13 mouse cellular contexts compared by ENCODE assay signal in the genomic region with DNA sequence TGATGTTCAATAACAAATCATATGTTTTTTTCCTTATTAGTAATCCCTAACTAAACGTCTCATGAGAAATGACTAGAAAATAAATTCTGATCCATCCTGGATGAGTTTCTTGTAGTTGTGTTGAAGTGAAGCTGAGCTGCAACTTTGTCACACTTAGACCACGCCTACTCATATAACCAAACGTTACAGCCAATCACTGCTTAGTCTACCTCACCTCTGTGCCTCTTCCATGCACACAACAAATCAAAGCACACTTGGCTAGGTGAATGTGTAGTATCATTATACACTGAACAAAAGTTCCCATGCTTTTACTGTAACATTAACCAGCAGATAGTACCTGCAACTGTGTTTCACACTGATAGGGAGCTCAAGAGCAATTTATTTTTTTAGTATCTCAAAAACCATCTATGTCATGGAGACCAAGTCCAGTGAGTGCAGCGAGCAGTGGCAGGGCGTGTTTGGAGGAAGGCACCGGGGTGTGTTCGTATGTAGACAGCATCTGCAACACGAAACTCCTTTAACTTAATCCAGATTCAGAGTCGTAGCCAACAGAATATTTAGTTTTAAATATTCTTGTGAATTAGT. TPM values are rescaled to one million over a fixed set of nuclear protein-coding genes. Genes with fewer than 3 reads are reported as not detected.
DNase-seq lines count a peak whose midpoint lies in the region; ATAC-seq and TF ChIP-seq lines count a peak whose summit lies in the region.
"Had no signal": no experiment of that assay in that cellular context is flagged by ENCODE, and none has a peak within 500 bp of the region (broad histone marks: within the 10 kb centered on the region; RNA-seq: fewer than 3 reads in every experiment).

No protein-coding gene starts in this region.

- no peak overlapping the region for H3K27ac ChIP-seq in liver, adult 2 months (replicated peaks; ENCODE audit: insufficient read depth, low read depth, low read length)
- no peak overlapping the region for H3K27ac ChIP-seq in liver, embryonic 12.5 days
- no peak overlapping the region for H3K27ac ChIP-seq in intestine, postnatal 0 days (ENCODE audit: low read depth, low read length)
- H3K27ac ChIP-seq in stomach, embryonic 16.5 days (ENCODE audit: low read length): no peak overlapping the region
- H3K27ac ChIP-seq in hindbrain, postnatal 0 days: no peak overlapping the region

- peak overlapping the region; percentile 41 for H3K4me3 ChIP-seq in liver, adult 2 months (ENCODE audit: insufficient read depth, low read depth, low read length)
- no peak overlapping the region for H3K4me3 ChIP-seq in liver, embryonic 12.5 days
- peak overlapping the region; percentile 1; the same call in 1 of the 2 replicates for H3K4me3 ChIP-seq in intestine, postnatal 0 days (ENCODE audit: low read depth, low read length)
- peak overlapping the region; percentile 26 for H3K4me3 ChIP-seq in stomach, embryonic 16.5 days (replicated peaks; ENCODE audit: low read length)
- H3K4me3 ChIP-seq in hindbrain, postnatal 0 days (ENCODE audit: low read length): no peak overlapping the region
- H3K4me3 ChIP-seq: erythroblast, embryonic 14.5 days; myocyte had no signal

- H3K36me3 ChIP-seq in liver, adult 2 months (ENCODE audit: control insufficient read depth, insufficient read depth, low read length): no peaks in the 10 kb centered on the region
- H3K36me3 ChIP-seq in liver, embryonic 12.5 days: no peaks in the 10 kb centered on the region
- no peaks in the 10 kb centered on the region for H3K36me3 ChIP-seq in intestine, postnatal 0 days (ENCODE audit: control insufficient read depth, insufficient read depth)
- no peaks in the 10 kb centered on the region for H3K36me3 ChIP-seq in stomach, embryonic 16.5 days (ENCODE audit: control insufficient read depth, insufficient read depth, low read length)
- no peaks in the 10 kb centered on the region for H3K36me3 ChIP-seq in hindbrain, postnatal 0 days (ENCODE audit: insufficient read depth, low read length)

- no peak overlapping the region for H3K4me2 ChIP-seq in liver, embryonic 12.5 days
- H3K4me2 ChIP-seq in intestine, postnatal 0 days (replicated peaks; ENCODE audit: low read depth): peak overlapping the region; percentile 28; the same call in 1 of the 2 replicates
- peak overlapping the region; percentile 38 for H3K4me2 ChIP-seq in stomach, embryonic 16.5 days (ENCODE audit: low read depth, low read length)
- no peak overlapping the region for H3K4me2 ChIP-seq in hindbrain, postnatal 0 days (ENCODE audit: low read depth, low read length)

- no peaks in the 10 kb centered on the region for H3K4me1 ChIP-seq in liver, adult 2 months (ENCODE audit: control insufficient read depth, insufficient read depth, low read length)
- no peaks in the 10 kb centered on the region for H3K4me1 ChIP-seq in liver, embryonic 12.5 days
- H3K4me1 ChIP-seq in intestine, postnatal 0 days (replicated peaks; ENCODE audit: control insufficient read depth, insufficient read depth, low read length): no peaks in the 10 kb centered on the region
- H3K4me1 ChIP-seq in stomach, embryonic 16.5 days (ENCODE audit: control insufficient read depth, insufficient read depth, low read length): no peaks in the 10 kb centered on the region
- no peaks in the 10 kb centered on the region for H3K4me1 ChIP-seq in hindbrain, postnatal 0 days (ENCODE audit: insufficient read depth, low read length)

- 72% methylated on average over 9 of the region's 9 CpGs for WGBS in liver, adult 2 months
- 56% methylated on average over 9 of the region's 9 CpGs for WGBS in liver, embryonic 12.5 days (ENCODE audit: insufficient replicate concordance)
- WGBS in intestine, postnatal 0 days: 59% methylated on average over 9 of the region's 9 CpGs
- 53% methylated on average over 9 of the region's 9 CpGs for WGBS in stomach, embryonic 16.5 days
- WGBS in hindbrain, postnatal 0 days: 83% methylated on average over 9 of the region's 9 CpGs

- no peak for TF ChIP-seq CTCF in liver, adult 2 months (IDR thresholded peaks at IDR 0.05; ENCODE audit: low read depth, low read length)
- no peak for TF ChIP-seq CTCF in intestine, postnatal 0 days (IDR thresholded peaks at IDR 0.05; ENCODE audit: low read depth)
- TF ChIP-seq CTCF in hindbrain, postnatal 0 days (IDR thresholded peaks at IDR 0.05; ENCODE audit: low read depth): no peak

- no peaks in the 10 kb centered on the region for H3K27me3 ChIP-seq in liver, adult 2 months (ENCODE audit: control insufficient read depth, insufficient read depth, low read length)
- no peaks in the 10 kb centered on the region for H3K27me3 ChIP-seq in liver, embryonic 12.5 days (replicated peaks)
- no peaks in the 10 kb centered on the region for H3K27me3 ChIP-seq in intestine, postnatal 0 days (replicated peaks; ENCODE audit: control insufficient read depth, insufficient read depth, low read length)
- H3K27me3 ChIP-seq in stomach, embryonic 16.5 days (ENCODE audit: control insufficient read depth, insufficient read depth, low read length): no peaks in the 10 kb centered on the region
- H3K27me3 ChIP-seq in hindbrain, postnatal 0 days (ENCODE audit: insufficient read depth, low read length): no peaks in the 10 kb centered on the region
- H3K27me3 ChIP-seq: CH12.LX had no signal

- H3K9ac ChIP-seq in liver, adult 2 months (ENCODE audit: low read depth, low read length): no peak overlapping the region
- H3K9ac ChIP-seq in liver, embryonic 12.5 days: no peak overlapping the region
- no peak overlapping the region for H3K9ac ChIP-seq in intestine, postnatal 0 days (ENCODE audit: low read depth, low read length)
- H3K9ac ChIP-seq in stomach, embryonic 16.5 days (ENCODE audit: low read length): no peak overlapping the region
- no peak overlapping the region for H3K9ac ChIP-seq in hindbrain, postnatal 0 days (replicated peaks; ENCODE audit: low read length)

- no peaks in the 10 kb centered on the region for H3K9me3 ChIP-seq in liver, embryonic 12.5 days (replicated peaks)
- H3K9me3 ChIP-seq in intestine, postnatal 0 days (ENCODE audit: control insufficient read depth): no peaks in the 10 kb centered on the region
- H3K9me3 ChIP-seq in stomach, embryonic 16.5 days (replicated peaks; ENCODE audit: control insufficient read depth, low read length): no peaks in the 10 kb centered on the region
- H3K9me3 ChIP-seq in hindbrain, postnatal 0 days (ENCODE audit: low read length): no peaks in the 10 kb centered on the region

- no peak for TF ChIP-seq POLR2A in liver, adult 2 months (IDR thresholded peaks at IDR 0.05; ENCODE audit: extremely low read depth, insufficient read depth, low read length)

- peak; percentile 41 for DNase-seq in embryo, embryonic 10 days (ENCODE audit: low spot score)
- no peak for DNase-seq in embryo, embryonic 10.5 days (ENCODE audit: low spot score)
- DNase-seq in liver, adult 2 months (ENCODE audit: extremely low read depth, low read depth, low spot score): peak; percentile 23
- no peak for DNase-seq in hindbrain, postnatal 0 days (ENCODE audit: low spot score)
- DNase-seq in layer of hippocampus, postnatal 36 days: no peak
- DNase-seq: gastrocnemius, postnatal 25 days; retina, postnatal 1 day had no signal

- H3K79me2 ChIP-seq in liver, adult 2 months (ENCODE audit: control insufficient read depth, insufficient read depth, low read length): no peaks in the 10 kb centered on the region

- ATAC-seq in liver, embryonic 12.5 days: no peak
- no peak for ATAC-seq in intestine, postnatal 0 days
- no peak for ATAC-seq in stomach, embryonic 16.5 days (ENCODE audit: insufficient read depth, low FRiP score)
- ATAC-seq in hindbrain, postnatal 0 days: no peak

RNA-seq across cellular contexts. Expression of gene Bmp5, which starts 3.7 kb away (rescaled TPM):
- total RNA-seq in liver, adult 2 months (2014; rRNA removed): 9.7 and 14.6 TPM in 2 replicates
- 1.2 and 1.7 TPM in 2 replicates for polyA plus RNA-seq in liver, adult 2 months (2012; rRNA removed)
- polyA plus RNA-seq in liver, embryonic 12.5 days (2016; fragmentation: Nextera tagmentation; extraction: Ambion mirVana): 2.7 and 2.9 TPM in 2 replicates
- 5.2 and 6.5 TPM in 2 replicates for polyA plus RNA-seq in intestine, postnatal 0 days (2015; fragmentation: Nextera tagmentation; extraction: Ambion mirVana)
- polyA plus RNA-seq in stomach, embryonic 16.5 days (2015; fragmentation: Nextera tagmentation; extraction: Ambion mirVana): 5.9 and 6.9 TPM in 2 replicates
- 1.8 and 1.9 TPM in 2 replicates for total RNA-seq in hindbrain, postnatal 0 days (2014; rRNA removed)
- polyA plus RNA-seq in hindbrain, postnatal 0 days (2015; fragmentation: Nextera tagmentation; extraction: Ambion mirVana): 2.3 and 2.4 TPM in 2 replicates
- total RNA-seq in layer of hippocampus, postnatal 36 days (2021): 1 to 10 TPM in 1 of 2 experiments, under 1 TPM in 1; 0.60 to 2.2 TPM
- total RNA-seq: CH12.LX had no signal
- polyA plus RNA-seq: erythroblast, embryonic 14.5 days; myocyte had no signal

Comparison
In these comparisons a context has a peak if more than half of its experiments do, and no peak if none do; other contexts are left out.
1. DNase-seq: peak in embryo, embryonic 10 days (single experiment) and liver, adult 2 months (single experiment); none in embryo, embryonic 10.5 days (single experiment), hindbrain, postnatal 0 days (single experiment) and layer of hippocampus, postnatal 36 days (0 of 2).
2. H3K4me3 ChIP-seq: peak in liver, adult 2 months (single experiment), intestine, postnatal 0 days (single experiment) and stomach, embryonic 16.5 days (single experiment); none in liver, embryonic 12.5 days (single experiment) and hindbrain, postnatal 0 days (single experiment).
3. H3K4me2 ChIP-seq: peak in intestine, postnatal 0 days (single experiment) and stomach, embryonic 16.5 days (single experiment); none in liver, embryonic 12.5 days (single experiment) and hindbrain, postnatal 0 days (single experiment).